Mouse (Mus musculus): ENCODE data around the gene Rsl24d1.

GRCm38 (mm10) chr9:73067086-73067485 is 46.1 kb upstream of the Rsl24d1 start:
- TF ChIP-seq POLR2A (IDR thresholded peaks at IDR 0.05; ENCODE audit: control insufficient read depth, extremely low read depth, insufficient read depth, low read length, poor library complexity): no peak
- TF ChIP-seq CTCF (IDR thresholded peaks at IDR 0.05; ENCODE audit: borderline replicate concordance, control insufficient read depth, extremely low read depth, insufficient read depth, low read length, poor library complexity): no peak
